32 mouse cellular contexts compared by ENCODE assay signal in the genomic region with DNA sequence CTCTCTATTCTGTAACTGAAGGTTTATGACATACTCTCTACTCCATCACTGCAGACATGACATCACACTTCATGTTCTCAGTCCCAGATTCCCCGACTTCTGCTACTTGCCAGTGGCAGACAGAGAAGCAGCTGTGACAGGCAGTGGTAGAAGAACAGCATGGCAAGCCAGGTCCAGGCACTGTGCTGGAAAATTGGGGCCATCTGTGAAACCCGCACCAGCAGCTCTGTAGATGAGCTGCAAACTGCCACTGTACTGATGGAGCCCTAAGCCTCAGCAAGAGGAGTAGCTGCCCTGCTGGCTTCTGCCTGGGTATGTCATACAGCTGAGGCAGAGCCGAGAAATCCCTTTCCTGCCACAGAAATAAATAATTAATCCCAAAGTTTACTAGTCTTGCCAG.
"Had no signal": no experiment of that assay in that cellular context is flagged by ENCODE, and none has a peak within 500 bp of the region (broad histone marks: within the 10 kb centered on the region; RNA-seq: fewer than 3 reads in every experiment).

No protein-coding gene starts in this region.

- H3K4me2 ChIP-seq: limb, embryonic 12.5 days; limb, embryonic 13.5 days; limb, embryonic 15.5 days; liver, embryonic 11.5 days; liver, embryonic 12.5 days; liver, embryonic 13.5 days; liver, embryonic 15.5 days; lung, embryonic 14.5 days; lung, embryonic 15.5 days; midbrain, embryonic 11.5 days; midbrain, embryonic 12.5 days; midbrain, embryonic 13.5 days; midbrain, embryonic 15.5 days; neural tube, embryonic 12.5 days had no signal

- H3K4me1 ChIP-seq: limb, embryonic 10.5 days; limb, embryonic 12.5 days; limb, embryonic 13.5 days; limb, embryonic 15.5 days; liver, embryonic 12.5 days; liver, embryonic 13.5 days; liver, embryonic 15.5 days; lung, embryonic 15.5 days; megakaryocyte, embryonic 14.5 days; midbrain, embryonic 12.5 days; midbrain, embryonic 15.5 days; neural tube, embryonic 12.5 days had no signal

- ATAC-seq: liver, embryonic 12.5 days; liver, postnatal 0 days; lung, postnatal 0 days; midbrain, embryonic 13.5 days; midbrain, embryonic 15.5 days; midbrain, embryonic 16.5 days had no signal

- H3K27ac ChIP-seq: limb, embryonic 10.5 days; limb, embryonic 12.5 days; limb, embryonic 13.5 days; limb, embryonic 15.5 days; liver, embryonic 12.5 days; liver, embryonic 13.5 days; liver, embryonic 14.5 days; liver, embryonic 15.5 days; lung, embryonic 15.5 days; macrophage; midbrain, embryonic 10.5 days; midbrain, embryonic 12.5 days; midbrain, embryonic 13.5 days; midbrain, embryonic 15.5 days; neural tube, embryonic 12.5 days had no signal

- H3K36me3 ChIP-seq: limb, embryonic 10.5 days; limb, embryonic 12.5 days; limb, embryonic 13.5 days; limb, embryonic 15.5 days; liver, embryonic 12.5 days; liver, embryonic 13.5 days; liver, embryonic 15.5 days; lung, embryonic 15.5 days; midbrain, embryonic 10.5 days; midbrain, embryonic 12.5 days; midbrain, embryonic 13.5 days; midbrain, embryonic 15.5 days; neural tube, embryonic 12.5 days had no signal

- DNase-seq: left cerebral cortex, postnatal 4 days; liver; liver, embryonic 13.5 days; liver, postnatal 0 days; lung, adult 18-20 months; lung, adult 2 months; lung, embryonic 14.5 days; lung, postnatal 10 days; lung, postnatal 14 days; lung, postnatal 36 days; lung, postnatal 4 days; midbrain, embryonic 14.5 days had no signal

- H3K4me3 ChIP-seq: limb, embryonic 10.5 days; limb, embryonic 12.5 days; limb, embryonic 13.5 days; limb, embryonic 15.5 days; liver, embryonic 12.5 days; liver, embryonic 13.5 days; liver, embryonic 15.5 days; lung, embryonic 15.5 days; megakaryocyte, embryonic 14.5 days; midbrain, embryonic 10.5 days; midbrain, embryonic 12.5 days; midbrain, embryonic 13.5 days; midbrain, embryonic 15.5 days; myocyte; neural tube, embryonic 12.5 days had no signal

- H3K27me3 ChIP-seq: limb, embryonic 12.5 days; limb, embryonic 13.5 days; limb, embryonic 15.5 days; liver, embryonic 12.5 days; liver, embryonic 13.5 days; liver, embryonic 15.5 days; lung, embryonic 15.5 days; megakaryocyte, embryonic 14.5 days; midbrain, embryonic 13.5 days; midbrain, embryonic 15.5 days; neural tube, embryonic 12.5 days had no signal

- H3K9me3 ChIP-seq: limb, embryonic 10.5 days; limb, embryonic 12.5 days; limb, embryonic 13.5 days; limb, embryonic 15.5 days; liver, embryonic 12.5 days; liver, embryonic 15.5 days; lung, embryonic 15.5 days; midbrain, embryonic 10.5 days; midbrain, embryonic 12.5 days; midbrain, embryonic 13.5 days; midbrain, embryonic 15.5 days; neural tube, embryonic 12.5 days had no signal

- H3K9ac ChIP-seq: limb, embryonic 12.5 days; limb, embryonic 13.5 days; limb, embryonic 15.5 days; liver, embryonic 12.5 days; liver, embryonic 13.5 days; liver, embryonic 14.5 days; liver, embryonic 15.5 days; liver, postnatal 0 days; lung, embryonic 14.5 days; lung, embryonic 15.5 days; midbrain, embryonic 12.5 days; midbrain, embryonic 13.5 days; midbrain, embryonic 15.5 days; neural tube, embryonic 12.5 days had no signal
